Mouse (Mus musculus): Measurements from ENCODE around the gene Plekhg5. TPM values are rescaled to one million over a fixed set of nuclear protein-coding genes. Genes with fewer than 3 reads are reported as not detected.
"Not testable (repeated sequence)": the region's sequence is repeated elsewhere in the genome, so short reads cannot be mapped to it uniquely, and the experiment has no call there.

Gene Plekhg5
- total RNA-seq (2015) (1.7 and 2.6 TPM in 2 replicates), total RNA-seq (2017) (3.0 and 3.6 TPM in 2 replicates)

DNA sequence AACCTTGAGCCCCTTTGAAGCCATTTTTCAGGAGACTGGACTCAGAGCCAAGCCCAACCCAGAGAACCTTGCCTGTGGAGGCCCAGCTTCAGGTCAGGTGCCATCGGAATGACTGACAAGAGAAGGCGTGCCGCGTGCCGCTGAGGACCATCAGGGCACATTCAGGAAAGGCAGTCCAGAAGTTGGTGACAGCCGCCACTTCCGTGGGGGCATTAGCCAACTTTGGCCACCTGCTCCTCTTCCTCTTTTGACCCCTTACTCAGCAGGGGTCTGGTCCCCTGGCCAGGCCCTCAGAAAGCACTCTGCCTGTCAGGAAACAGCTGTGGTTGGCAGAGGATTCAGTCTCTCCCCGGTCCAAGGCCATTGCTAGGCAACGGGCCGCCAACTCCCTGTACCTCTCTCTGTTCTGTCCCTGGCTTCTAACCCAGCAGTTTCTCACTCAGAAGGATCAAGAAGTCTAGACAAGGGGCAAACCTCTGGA lies at the start of gene Plekhg5:
Gene Plekhg5 (plus strand): TSS at position 378 of the 481 bp plus-strand sequence.
- peak; percentile 57 for ATAC-seq (ENCODE audit: poor library complexity, severe bottlenecking)

- ATAC-seq (ENCODE audit: poor library complexity, severe bottlenecking), result no peak
These were observed 49.8 kb upstream of the Plekhg5 start for GRCm38 (mm10) chr4:152022506-152022905.

GRCm38 (mm10) chr4:152024525-152024924 lies 47.8 kb upstream of the Plekhg5 start:
- no peak for ATAC-seq (ENCODE audit: poor library complexity, severe bottlenecking)

DNA sequence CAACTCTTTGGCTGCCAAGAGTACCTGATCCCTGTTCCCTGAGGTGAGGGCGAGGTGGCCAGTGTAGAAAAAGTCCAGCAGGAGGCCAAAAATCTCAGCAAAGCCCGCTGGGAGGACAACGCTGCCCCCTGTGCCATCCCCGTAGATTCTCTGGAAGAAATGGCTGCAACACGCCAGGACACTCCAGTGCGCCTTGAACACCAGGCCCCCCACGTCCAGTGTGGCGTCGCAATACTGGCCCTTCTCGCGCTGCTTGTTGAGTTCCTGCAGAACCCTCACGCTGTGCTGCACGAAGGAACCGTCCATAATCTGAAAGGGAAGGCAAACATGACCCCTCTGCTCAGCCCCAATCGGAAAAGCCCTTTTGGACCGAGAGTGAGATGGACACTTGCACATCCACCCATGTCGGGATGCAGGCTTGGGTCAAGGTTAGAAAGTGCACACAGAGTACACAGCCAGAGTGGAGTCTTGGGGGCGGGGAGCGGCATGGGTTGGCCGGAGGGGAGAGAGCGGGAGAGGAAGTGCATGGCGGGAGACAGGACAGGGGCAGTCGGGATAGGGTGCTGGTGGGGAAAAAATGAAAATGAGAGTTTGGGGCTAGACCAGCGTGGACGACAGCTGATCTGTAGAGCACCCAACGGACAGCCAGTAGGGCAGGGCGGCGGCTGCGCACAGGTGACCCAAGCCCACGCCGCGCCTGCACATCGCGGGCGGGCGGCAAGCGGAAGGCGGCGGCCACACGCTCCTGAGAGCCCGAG lies 45.4 kb upstream of the Plekhg5 start:
- ATAC-seq (ENCODE audit: poor library complexity, severe bottlenecking), result peak; percentile 27

- peak; percentile 91 for ATAC-seq (ENCODE audit: poor library complexity, severe bottlenecking)
These were observed 44.8 kb upstream of the Plekhg5 start, which contains the start of gene Zbtb48 for GRCm38 (mm10) chr4:152027524-152027923. Gene Zbtb48, minus strand, starts transcription at chr4:152027671.

GRCm38 (mm10) chr4:152028456-152028855 lies 43.8 kb upstream of the Plekhg5 start:
- ATAC-seq (ENCODE audit: poor library complexity, severe bottlenecking), result no peak

GRCm38 (mm10) chr4:152029087-152029486 lies 43.2 kb upstream of the Plekhg5 start:
- ATAC-seq (ENCODE audit: poor library complexity, severe bottlenecking), result no peak

- ATAC-seq (ENCODE audit: poor library complexity, severe bottlenecking), result no peak
These were observed 42.3 kb upstream of the Plekhg5 start for GRCm38 (mm10) chr4:152029997-152030396.

- no peak for ATAC-seq (ENCODE audit: poor library complexity, severe bottlenecking)
These were observed 39.4 kb upstream of the Plekhg5 start for GRCm38 (mm10) chr4:152032922-152033321.

DNA sequence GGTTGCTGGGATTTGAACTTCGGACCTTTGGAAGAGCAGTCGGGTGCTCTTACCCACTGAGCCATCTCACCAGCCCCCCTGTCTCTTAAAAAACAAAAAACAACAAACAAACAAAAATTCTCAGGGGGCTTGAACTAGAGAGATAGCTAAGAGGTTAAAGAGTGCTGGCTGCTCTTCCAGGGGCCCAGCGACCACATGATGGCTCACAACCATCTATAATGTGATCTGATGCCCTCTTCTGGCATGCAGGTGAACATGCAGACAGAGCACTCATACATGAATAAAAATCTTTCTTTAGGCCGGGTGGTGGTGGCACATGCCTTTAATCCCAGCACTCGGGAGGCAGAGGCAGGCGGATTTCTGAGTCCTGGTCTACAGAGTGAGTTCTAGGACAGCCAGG lies 35.8 kb upstream of the Plekhg5 start:
- ATAC-seq (ENCODE audit: poor library complexity, severe bottlenecking), result not testable (repeated sequence)

DNA sequence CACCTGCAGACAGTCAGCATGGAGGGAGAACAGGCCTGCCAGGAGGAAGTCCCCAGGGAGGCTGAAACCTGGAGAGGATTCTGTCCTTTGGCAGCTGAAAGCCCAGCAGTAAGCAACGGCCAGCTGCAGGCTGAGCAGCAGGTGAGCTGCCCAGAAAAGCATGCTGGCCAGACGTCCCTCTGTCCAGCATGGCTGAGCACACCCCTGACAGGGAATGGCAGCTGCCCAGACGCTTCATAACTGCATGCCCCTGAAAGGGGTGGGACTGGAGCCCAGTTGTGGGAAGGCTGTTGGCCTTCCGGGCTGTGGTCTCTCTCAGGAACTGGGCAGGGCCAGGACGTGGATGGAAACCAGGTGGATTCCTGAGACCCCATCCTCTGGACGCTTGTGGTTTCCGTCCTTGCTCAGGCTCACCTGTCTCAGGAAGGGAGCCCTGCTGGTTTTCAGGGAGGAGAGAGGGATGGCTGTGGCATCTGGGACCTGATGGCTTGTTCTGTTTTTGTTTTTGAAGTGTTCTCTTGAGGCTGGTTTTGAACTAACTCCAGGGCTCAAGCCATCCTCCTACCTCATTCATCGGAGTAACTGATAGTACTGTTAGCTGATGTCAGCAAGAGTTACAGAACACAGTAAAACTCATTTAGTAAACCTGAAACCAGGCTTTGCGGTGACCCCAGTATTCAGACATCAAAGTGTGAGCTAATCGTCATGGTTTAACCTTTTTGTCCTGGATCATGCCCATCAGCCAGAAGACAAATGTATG lies 33.9 kb upstream of the Plekhg5 start, which contains the start of gene Tas1r1:
Gene Tas1r1 (minus strand): TSS at position 344 of the 760 bp plus-strand sequence.
- no peak for ATAC-seq (ENCODE audit: poor library complexity, severe bottlenecking)

DNA sequence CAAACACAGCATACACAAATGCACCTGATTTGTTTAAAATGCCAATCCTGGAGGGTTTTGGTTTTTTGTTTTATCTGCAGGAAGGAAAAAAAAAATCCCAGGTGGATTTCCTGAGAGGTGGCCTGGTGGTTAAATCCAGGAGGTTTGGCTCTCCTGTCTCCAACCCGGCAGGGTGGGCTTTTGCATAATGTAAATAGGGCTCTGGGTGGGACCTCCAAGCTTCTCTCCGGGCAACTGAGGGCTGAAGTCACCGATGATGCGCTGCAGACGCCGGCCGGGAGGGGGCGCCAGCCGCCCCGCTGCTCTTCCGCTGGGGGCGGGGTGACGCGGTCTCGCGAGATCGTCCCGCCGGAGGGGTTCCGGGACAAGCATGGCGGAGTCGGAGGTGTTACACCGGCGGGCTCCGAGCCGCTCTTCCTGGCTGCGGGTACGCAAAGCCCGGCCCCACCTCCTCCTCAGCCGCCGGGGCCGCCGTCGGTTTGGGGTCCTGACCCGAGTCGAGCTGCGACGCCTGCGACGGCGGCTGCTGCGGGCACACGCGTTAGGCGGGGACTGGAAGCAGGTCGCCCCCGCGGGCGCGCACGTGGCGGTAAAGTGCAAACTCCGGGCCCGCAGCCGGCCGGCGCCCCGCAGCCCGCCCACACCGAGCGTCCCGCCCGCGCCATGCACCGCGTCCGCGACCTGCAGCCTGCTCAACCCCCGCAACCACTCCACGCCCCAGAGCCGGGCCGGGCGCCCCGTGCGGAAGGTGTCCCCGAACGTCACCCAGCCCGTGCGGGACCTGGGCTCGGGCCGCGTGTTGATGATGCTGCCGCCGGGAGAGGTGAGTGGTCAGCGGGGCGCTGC lies 33.1 kb upstream of the Plekhg5 start, which contains the start of gene Nol9:
Gene Nol9 (plus strand): TSS at position 337 of the 846 bp plus-strand sequence.
- ATAC-seq (ENCODE audit: poor library complexity, severe bottlenecking), result peak; percentile 97

DNA sequence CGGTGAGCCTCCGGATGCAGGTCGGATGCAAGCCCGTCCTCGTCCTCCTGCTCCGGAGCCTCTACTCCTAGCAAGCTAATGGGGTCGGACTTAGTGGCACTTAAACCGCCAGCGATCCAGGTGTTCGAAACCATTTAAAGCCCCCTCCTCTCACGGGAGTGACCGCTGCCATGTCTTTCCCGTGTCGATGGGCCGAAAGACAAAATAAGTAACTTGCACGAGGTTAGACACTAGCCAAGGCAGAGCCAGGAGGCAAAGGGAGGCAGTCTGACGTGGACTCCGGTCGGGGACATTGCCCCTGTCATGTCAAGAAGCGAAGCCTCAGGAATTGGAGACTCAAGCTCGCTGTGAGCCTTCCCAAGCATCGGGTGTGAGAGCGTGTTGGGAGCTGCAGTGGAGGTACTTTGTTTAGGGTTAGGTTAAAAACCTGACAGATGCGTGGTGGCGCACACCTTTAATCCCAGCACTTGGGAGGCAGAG lies 32.4 kb upstream of the Plekhg5 start:
- no peak for ATAC-seq (ENCODE audit: poor library complexity, severe bottlenecking)

DNA sequence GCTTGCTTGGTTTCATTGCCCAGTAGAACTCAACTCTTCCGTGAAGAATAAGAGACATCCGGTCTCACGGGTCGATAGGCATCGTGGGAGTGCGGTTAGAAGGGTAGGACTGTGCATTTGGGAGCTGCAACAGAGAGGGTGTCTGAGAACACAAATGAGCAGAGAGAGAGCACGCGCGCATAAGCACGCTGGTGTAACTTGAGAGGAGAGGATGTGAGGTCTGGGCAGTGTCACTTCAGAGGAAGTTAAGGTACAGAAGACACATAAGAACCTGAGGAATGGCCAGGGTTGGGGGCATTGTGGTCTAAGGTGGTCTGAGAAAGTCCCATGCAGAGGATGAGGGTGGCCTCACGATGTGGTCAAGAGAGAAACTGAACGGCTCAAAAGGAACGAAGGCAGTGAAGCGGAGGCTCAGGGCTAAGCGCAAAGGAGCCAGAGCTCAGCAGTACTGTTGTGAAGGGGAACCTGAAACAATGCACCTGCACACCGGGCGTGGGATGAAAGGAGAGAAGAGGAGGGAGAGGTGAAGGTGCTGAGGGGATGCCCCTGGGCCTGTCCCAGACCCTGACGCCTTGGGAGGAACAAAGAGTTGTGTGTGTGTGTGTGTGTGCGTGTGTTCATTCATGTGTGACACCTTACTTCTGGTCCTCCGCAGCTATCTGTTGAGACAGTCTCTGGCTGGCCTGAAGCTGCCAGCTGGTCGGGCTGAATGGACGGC lies 30.2 kb upstream of the Plekhg5 start:
- no peak for ATAC-seq (ENCODE audit: poor library complexity, severe bottlenecking)

- no peak for ATAC-seq (ENCODE audit: poor library complexity, severe bottlenecking)
These were observed 29.1 kb upstream of the Plekhg5 start for GRCm38 (mm10) chr4:152043171-152043570.

GRCm38 (mm10) chr4:152044609-152045008 lies 27.7 kb upstream of the Plekhg5 start:
- no peak for ATAC-seq (ENCODE audit: poor library complexity, severe bottlenecking)

DNA sequence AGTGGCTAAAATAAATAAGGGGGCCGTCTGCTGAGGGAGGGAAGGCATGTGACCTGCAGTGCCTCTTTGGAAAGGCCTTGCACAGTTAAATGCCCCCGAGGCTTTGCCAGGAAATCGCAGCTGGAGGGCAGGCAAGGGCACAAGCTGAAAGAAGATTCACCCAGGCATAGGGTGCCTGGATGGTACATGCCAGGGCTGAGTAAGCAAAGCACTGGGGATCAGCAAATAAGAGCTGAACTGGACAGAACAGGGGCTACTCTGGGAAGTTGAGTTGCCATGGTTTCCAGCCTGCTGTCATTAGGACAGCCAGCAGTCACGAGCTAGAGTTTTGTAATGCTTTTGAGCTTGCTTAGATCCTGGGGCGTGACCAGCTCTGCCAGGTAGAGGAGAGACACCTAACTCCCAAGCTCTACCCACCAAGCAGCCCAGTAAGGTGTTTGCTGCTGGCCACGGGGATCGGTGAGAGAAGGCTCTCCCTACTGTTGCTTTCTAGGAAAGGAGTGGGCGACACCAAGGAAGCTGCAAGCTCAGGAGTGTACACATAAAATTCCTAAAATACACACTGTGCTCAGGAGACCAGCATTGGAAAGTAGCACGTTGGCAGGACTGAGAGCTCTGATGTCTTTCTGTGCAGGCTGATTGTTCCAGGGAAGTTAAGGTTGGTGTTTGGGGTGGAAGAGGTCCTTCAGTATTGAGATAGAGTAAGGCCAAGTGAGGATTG lies 9.7 kb upstream of the Plekhg5 start:
- no peak for ATAC-seq (ENCODE audit: poor library complexity, severe bottlenecking)

- ATAC-seq (ENCODE audit: poor library complexity, severe bottlenecking), result no peak
These were observed 5.0 kb upstream of the Plekhg5 start for GRCm38 (mm10) chr4:152067280-152067679.

GRCm38 (mm10) chr4:152068166-152068724 lies 4.1 kb upstream of the Plekhg5 start:
- no peak for ATAC-seq (ENCODE audit: poor library complexity, severe bottlenecking)

All from megakaryocyte, adult 5-6 weeks (primary cell).